Mouse (Mus musculus): Measurements from ENCODE around the gene Cep290.

Gene Cep290

DNA sequence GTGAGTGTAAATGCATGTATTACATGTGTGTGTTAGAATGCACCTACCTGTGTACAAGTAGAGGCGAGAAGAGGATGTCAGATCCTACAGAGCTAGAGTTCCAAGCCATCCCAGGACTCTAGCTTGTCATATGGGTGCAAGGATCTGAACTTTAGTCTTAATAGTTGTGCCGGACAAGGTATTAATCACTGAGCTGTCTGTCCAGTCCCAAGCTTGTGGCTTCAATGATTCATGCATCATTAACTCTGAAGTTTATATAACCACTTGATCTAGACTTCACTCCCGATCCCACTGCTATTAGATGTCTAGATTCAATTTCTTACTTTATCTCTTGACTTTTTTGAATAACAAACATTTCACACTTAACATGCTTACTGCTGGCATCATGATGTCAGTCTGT is 111.0 kb downstream of the Cep290 start:
- DNase-seq = no peak

DNA sequence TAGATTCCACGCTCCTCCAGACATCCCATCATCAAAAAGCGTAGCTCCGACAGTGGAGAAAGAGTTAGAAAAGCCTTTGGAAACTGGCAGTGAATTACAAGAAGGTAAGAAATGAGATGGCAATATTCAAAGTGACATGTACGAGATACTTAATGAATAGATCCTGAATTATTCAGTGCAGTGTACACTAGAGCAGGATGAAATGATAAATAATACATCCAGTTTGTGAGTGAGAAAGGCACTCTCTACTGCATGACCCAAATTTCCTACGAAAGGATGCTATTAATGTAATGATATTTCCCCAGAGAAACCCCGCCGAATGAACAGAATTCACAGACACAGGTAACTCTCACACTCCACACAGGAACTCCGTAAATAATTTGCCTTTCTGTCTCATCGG is 116.2 kb downstream of the Cep290 start:
- no peak for DNase-seq

DNA sequence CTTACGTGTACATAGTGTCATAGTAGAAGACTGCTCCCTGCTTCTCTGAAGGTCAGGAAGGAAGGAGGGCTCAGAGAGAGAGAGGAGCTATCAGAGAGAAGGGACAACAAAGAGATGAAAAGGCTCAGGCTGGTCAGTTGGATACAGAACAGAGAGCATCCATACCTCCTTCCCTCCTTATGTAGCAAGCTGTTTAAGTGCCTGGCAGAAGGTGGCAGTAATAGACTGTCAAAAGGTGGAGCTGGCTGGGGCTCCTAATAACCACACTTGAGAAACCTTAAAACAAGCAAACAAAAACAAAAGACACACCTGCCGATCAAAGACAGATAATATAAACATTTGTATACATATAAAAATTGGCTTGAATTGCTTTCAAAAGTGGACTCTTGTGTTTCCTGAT is 116.9 kb downstream of the Cep290 start:
- no peak for DNase-seq

DNA sequence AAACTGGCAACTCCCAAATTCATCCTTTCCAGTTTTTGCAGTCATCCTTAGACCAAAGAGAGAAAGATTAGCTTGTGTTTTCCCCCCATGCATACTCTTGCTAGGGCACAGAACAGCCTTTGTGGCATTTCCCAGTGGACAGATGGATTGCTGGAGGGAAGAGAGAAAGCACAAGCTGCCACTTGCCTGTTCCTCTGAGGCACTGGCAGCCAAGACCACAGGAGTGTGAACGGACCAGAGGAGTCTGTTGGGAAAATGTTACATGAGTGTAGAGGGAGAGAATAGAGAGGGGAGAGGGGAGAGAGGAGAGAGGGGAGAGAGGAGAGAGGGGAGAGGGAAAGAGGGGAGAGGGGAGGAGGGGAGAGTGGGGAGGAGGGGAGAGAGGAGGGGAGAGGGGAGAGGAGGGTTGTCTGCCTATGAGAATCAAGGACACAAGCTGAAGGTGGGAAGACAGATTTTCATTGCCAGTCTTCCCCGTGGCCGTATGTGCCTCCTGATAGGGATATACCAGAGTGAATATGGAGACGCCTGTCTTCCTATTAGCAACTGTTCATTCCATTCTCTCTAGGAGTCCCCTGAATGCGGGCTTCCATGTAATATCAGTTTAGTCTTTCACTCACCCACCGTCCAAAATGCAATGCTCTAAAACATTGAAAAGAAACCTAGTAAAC is 130.0 kb downstream of the Cep290 start:
- no peak for DNase-seq

GRCm38 (mm10) chr10:100619474-100619873 is 132.1 kb downstream of the Cep290 start:
- DNase-seq = no peak

GRCm38 (mm10) chr10:100620040-100620439 is 132.7 kb downstream of the Cep290 start:
- no peak for DNase-seq

DNA sequence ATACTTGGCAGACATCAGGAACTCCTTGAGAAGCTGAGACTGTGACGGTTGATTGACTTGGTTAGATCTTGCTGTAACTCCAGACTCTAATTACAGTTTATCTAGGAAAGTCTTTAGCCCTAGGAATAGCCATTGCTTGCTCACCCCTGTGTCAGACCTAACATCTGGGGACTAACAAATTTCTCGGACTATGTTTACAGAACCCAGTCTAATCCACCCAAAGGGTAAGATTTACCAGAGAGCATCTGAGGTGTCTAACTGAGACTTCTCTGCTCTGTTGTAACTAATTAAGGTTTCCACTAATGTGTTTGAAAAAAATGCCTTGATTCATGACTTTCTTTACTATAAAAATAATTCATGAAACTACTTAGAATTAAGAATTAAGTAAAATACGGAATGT is 135.1 kb downstream of the Cep290 start:
- no peak for DNase-seq
